Mouse (Mus musculus) liver, embryonic 14.5 days (tissue): Measurements from ENCODE around the gene Snrpd3.

Source experiments
- CTCF ChIP-seq: IDR thresholded peaks from 2 replicates; pipeline ENCODE4 v1.5.1; 2016; ENCODE audit warnings: antibody characterized with exemption, low read depth, control low read depth
- EP300 ChIP-seq: IDR thresholded peaks from 2 replicates; pipeline ENCODE4 v1.6.1; 2016; ENCODE audit warnings: antibody characterized with exemption, low read depth

DNA sequence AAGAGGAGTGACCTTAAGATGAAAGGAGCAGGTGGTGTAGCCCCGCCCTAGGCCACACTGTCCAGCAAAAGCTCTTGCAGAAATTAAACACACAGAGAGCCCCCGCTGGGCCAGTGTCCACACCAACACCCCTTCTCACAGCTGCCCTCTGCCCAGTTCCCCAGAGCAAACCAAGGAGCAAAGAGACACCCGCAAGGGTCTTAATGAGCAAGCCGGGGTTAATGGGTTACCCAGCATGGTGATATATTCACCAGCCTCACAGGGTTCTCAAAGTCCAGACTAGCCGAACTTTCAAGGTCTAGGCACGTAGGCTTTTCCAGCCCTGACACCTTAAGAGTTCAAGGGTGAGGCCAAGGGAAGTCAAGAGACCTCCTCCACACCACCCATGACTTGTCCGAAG lies 48.6 kb downstream of the Snrpd3 start:
- TF ChIP-seq CTCF (no peak), EP300 (no peak)
